Mouse (Mus musculus) midbrain, embryonic 12.5 days (tissue): ENCODE data around the gene Hbq1a. TPM values are rescaled to one million over a fixed set of nuclear protein-coding genes. Genes with fewer than 3 reads are reported as not detected.
A peak's percentile ranks its signal among the peaks of the same experiment; 100 is the strongest.

Experiments used
- ATAC-seq: fragments of 200-750 bp; cut with Nextera tagmentation; 2 replicates; pipeline ENCODE4 v1.8.0; 2017; ENCODE audit warnings: low read depth, moderate TSS enrichment, moderate library complexity; ENCODE audit not compliant: low FRiP score
- H3K27ac ChIP-seq: fragments of 300-500 bp; sonication (generic); replicated peaks from 2 replicates; pipeline ENCODE4 v1.5.1; 2016; ENCODE audit warnings: mild to moderate bottlenecking
- H3K27me3 ChIP-seq: fragments of 300-500 bp; sonication (generic); 2 replicates; pipeline ENCODE4 v1.6.1; 2016; ENCODE audit warnings: mild to moderate bottlenecking
- H3K36me3 ChIP-seq: fragments of 300-500 bp; sonication (generic); 2 replicates; pipeline ENCODE4 v1.6.1; 2016
- H3K4me1 ChIP-seq: fragments of 300-500 bp; sonication (generic); 2 replicates; pipeline ENCODE4 v1.6.1; 2016
- H3K4me2 ChIP-seq: fragments of 300-500 bp; sonication (generic); replicated peaks from 2 replicates; pipeline ENCODE4 v1.6.1; 2016; ENCODE audit warnings: mild to moderate bottlenecking, moderate library complexity
- H3K4me3 ChIP-seq: fragments of 300-500 bp; sonication (generic); 2 replicates; pipeline ENCODE4 v1.5.1; 2016; ENCODE audit warnings: mild to moderate bottlenecking
- H3K9ac ChIP-seq: fragments of 300-500 bp; sonication (generic); replicated peaks from 2 replicates; pipeline ENCODE4 v1.6.1; 2016; ENCODE audit warnings: mild to moderate bottlenecking, moderate library complexity
- H3K9me3 ChIP-seq: fragments of 300-500 bp; sonication (generic); 2 replicates; pipeline ENCODE4 v1.6.1; 2016; ENCODE audit warnings: mild to moderate bottlenecking
- WGBS: fragments of 180-500 bp; shearing (Covaris S2); methylation state at CpG from one replicate; pipeline ENCODE4 v1.1.7; 2016; 5-methylcytosine and 5-hydroxymethylcytosine counted together
- polyA plus RNA-seq: library from polyadenylated mRNA; unstranded; fragments of >200 nt; fragmentation: Nextera tagmentation; extraction: Ambion mirVana; gene quantifications from 2 replicates; pipeline ENCODE4 v1.2.1, GENCODE M21; 2016

Hbq1a gene
- polyA plus RNA-seq, 1 experiment from 2014 or later: 0.75 TPM

GRCm38 (mm10) chr11:32303455-32303854 lies 3.6 kb downstream of the Hbq1a start:
- Histone ChIP-seq H3K27me3 (peaks cover 19% of the 10 kb centered on the region), H3K4me3 (no peak overlapping the region), H3K4me1 (no peaks in the 10 kb centered on the region; the same call in 1 of the 2 replicates), H3K27ac (no peak overlapping the region), H3K4me2 (no peak overlapping the region), H3K9ac (no peak overlapping the region), H3K9me3 (no peaks in the 10 kb centered on the region), H3K36me3 (no peaks in the 10 kb centered on the region)
- 81% methylated on average over 1 of the region's 1 CpGs for WGBS
- ATAC-seq: no peak

GRCm38 (mm10) chr11:32307006-32307405 lies 7.1 kb downstream of the Hbq1a start:
- Histone ChIP-seq H3K4me3 (no peak overlapping the region), H3K4me1 (no peaks in the 10 kb centered on the region; the same call in 1 of the 2 replicates), H3K27ac (no peak overlapping the region), H3K9me3 (no peaks in the 10 kb centered on the region), H3K27me3 (peaks cover 2% of the 10 kb centered on the region; the same call in 1 of the 2 replicates), H3K9ac (no peak overlapping the region), H3K36me3 (no peaks in the 10 kb centered on the region), H3K4me2 (no peak overlapping the region)
- 79% methylated on average over 1 of the region's 1 CpGs for WGBS
- ATAC-seq: no peak

- ATAC-seq: no peak
- Histone ChIP-seq H3K4me1 (no peaks in the 10 kb centered on the region; the same call in 1 of the 2 replicates), H3K27ac (no peak overlapping the region), H3K27me3 (no peaks in the 10 kb centered on the region), H3K36me3 (no peaks in the 10 kb centered on the region), H3K9me3 (no peaks in the 10 kb centered on the region), H3K4me2 (no peak overlapping the region), H3K9ac (no peak overlapping the region), H3K4me3 (no peak overlapping the region)
- 48% methylated on average over 4 of the region's 4 CpGs for WGBS
Observed at GRCm38 (mm10) chr11:32309446-32309845, 9.6 kb downstream of the Hbq1a start.

DNA sequence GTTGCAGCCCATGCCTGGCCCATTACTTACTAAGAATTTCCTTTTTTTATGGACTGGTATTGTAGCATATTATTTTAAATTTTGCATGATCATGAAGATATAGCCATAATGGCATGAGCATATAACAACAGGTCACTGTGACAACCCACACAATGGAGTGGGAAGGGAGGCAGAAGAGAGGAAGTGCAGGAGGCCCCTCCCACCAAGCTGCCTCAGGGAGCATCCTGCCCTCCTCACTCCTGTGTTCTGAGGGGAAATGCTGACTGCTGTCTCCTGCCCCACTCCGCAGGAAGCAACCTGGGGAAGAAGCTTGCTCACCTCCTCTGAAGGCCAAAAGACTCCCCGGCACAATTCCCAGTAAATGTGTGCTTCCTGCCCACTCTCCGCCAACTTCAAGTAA lies 10.1 kb downstream of the Hbq1a start:
- ATAC-seq: no peak

GRCm38 (mm10) chr11:32316009-32316408 lies 16.1 kb downstream of the Hbq1a start:
- 79% methylated on average over 3 of the region's 3 CpGs for WGBS
- no peak for ATAC-seq
- no peaks in the 10 kb centered on the region for H3K9me3 ChIP-seq
- no peaks in the 10 kb centered on the region for H3K36me3 ChIP-seq
- no peaks in the 10 kb centered on the region for H3K4me1 ChIP-seq
- no peak overlapping the region for H3K4me2 ChIP-seq
- no peaks in the 10 kb centered on the region for H3K27me3 ChIP-seq
- H3K4me3 ChIP-seq: no peak overlapping the region
- no peak overlapping the region for H3K27ac ChIP-seq
- no peak overlapping the region for H3K9ac ChIP-seq

More for the DNA sequence above, 10.1 kb downstream of the Hbq1a start:
- H3K36me3 ChIP-seq: no peaks in the 10 kb centered on the region
- no peak overlapping the region for H3K4me2 ChIP-seq
- no peaks in the 10 kb centered on the region; the same call in 1 of the 2 replicates for H3K4me1 ChIP-seq
- WGBS: 85% methylated on average over 3 of the region's 3 CpGs
- no peaks in the 10 kb centered on the region for H3K9me3 ChIP-seq
- H3K9ac ChIP-seq: no peak overlapping the region
- H3K27me3 ChIP-seq: no peaks in the 10 kb centered on the region
- H3K27ac ChIP-seq: no peak overlapping the region
- no peak overlapping the region for H3K4me3 ChIP-seq

- Histone ChIP-seq H3K9ac (no peak overlapping the region), H3K27ac (no peak overlapping the region), H3K4me2 (no peak overlapping the region), H3K4me1 (no peaks in the 10 kb centered on the region), H3K4me3 (no peak overlapping the region), H3K36me3 (no peaks in the 10 kb centered on the region), H3K27me3 (no peaks in the 10 kb centered on the region), H3K9me3 (no peaks in the 10 kb centered on the region)
- no peak for ATAC-seq
- WGBS: 65% methylated on average over 11 of the region's 11 CpGs
Observed at GRCm38 (mm10) chr11:32320507-32321195, 20.8 kb downstream of the Hbq1a start.

GRCm38 (mm10) chr11:32321196-32321565 lies 21.3 kb downstream of the Hbq1a start:
- Histone ChIP-seq H3K9me3 (no peaks in the 10 kb centered on the region), H3K4me3 (no peak overlapping the region), H3K4me2 (no peak overlapping the region), H3K27me3 (no peaks in the 10 kb centered on the region), H3K36me3 (no peaks in the 10 kb centered on the region), H3K9ac (no peak overlapping the region), H3K4me1 (no peaks in the 10 kb centered on the region), H3K27ac (no peak overlapping the region)
- 39% methylated on average over 8 of the region's 8 CpGs for WGBS
- no peak for ATAC-seq

DNA sequence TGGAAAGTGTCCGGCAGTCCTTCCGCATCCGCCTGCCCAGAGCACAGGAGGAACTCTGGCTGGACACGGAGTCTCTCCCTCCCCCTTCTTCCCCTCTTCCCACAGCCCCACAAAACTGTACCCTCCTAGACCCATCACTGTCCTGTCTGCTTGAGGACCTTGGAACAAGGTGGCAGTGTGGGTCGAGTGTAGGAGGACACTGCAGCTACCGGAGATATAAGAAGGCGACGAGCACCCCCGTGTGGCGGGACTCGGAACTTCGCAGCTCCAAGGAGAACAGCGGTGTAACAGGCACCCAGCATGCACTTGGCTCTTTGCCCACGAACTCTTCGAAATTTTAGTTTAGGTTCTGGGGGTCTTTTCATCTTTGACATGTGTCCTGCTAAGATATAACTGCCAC lies 24.7 kb downstream of the Hbq1a start:
- H3K4me2 ChIP-seq: peak overlapping the region; percentile 26; the same call in 1 of the 2 replicates
- WGBS: 14% methylated on average over 15 of the region's 15 CpGs

GRCm38 (mm10) chr11:32331075-32331474 lies 31.2 kb downstream of the Hbq1a start:
- 67% methylated on average over 6 of the region's 6 CpGs for WGBS
- no peak overlapping the region for H3K4me2 ChIP-seq
- no peaks in the 10 kb centered on the region for H3K36me3 ChIP-seq
- H3K27ac ChIP-seq: no peak overlapping the region
- H3K4me1 ChIP-seq: no peaks in the 10 kb centered on the region
- H3K9ac ChIP-seq: no peak overlapping the region
- H3K27me3 ChIP-seq: 0 out of 2 replicates have a peak, but pooled peaks cover 3% of the 10 kb centered on the region
- ATAC-seq: no peak
- H3K9me3 ChIP-seq: no peaks in the 10 kb centered on the region
- no peak overlapping the region for H3K4me3 ChIP-seq

More for the DNA sequence above, 24.7 kb downstream of the Hbq1a start:
- no peaks in the 10 kb centered on the region for H3K4me1 ChIP-seq
- no peak overlapping the region for H3K27ac ChIP-seq
- H3K27me3 ChIP-seq: 0 out of 2 replicates have a peak, but pooled peaks cover 3% of the 10 kb centered on the region
- H3K36me3 ChIP-seq: no peaks in the 10 kb centered on the region
- no peak overlapping the region for H3K9ac ChIP-seq
- peak; percentile 90 for ATAC-seq
- no peaks in the 10 kb centered on the region for H3K9me3 ChIP-seq
- no peak overlapping the region for H3K4me3 ChIP-seq

DNA sequence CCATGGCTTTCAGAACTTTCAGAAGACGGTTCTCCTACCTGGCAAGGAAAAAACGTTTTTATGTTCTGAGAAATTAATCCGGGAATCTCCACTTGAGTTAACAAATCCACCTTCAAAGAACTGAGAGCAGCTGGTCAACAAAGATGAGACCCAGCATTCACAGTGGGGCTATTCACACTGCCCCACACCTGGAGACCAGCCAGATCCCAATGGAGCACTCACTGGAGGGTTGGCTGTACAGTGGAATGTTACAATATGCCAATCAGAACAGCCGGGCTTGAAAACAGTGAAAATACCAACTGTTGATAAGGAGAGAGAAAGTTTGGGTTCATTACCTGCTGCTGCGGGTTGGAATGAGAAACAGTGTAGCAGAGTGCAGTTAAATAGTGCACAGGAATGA lies 32.0 kb downstream of the Hbq1a start:
- H3K27me3 ChIP-seq: 0 out of 2 replicates have a peak, but pooled peaks cover 3% of the 10 kb centered on the region
- no peaks in the 10 kb centered on the region for H3K36me3 ChIP-seq
- H3K9ac ChIP-seq: no peak overlapping the region
- no peak overlapping the region for H3K4me3 ChIP-seq
- no peak overlapping the region for H3K4me2 ChIP-seq
- WGBS: 77% methylated on average over 5 of the region's 5 CpGs
- H3K27ac ChIP-seq: no peak overlapping the region
- H3K9me3 ChIP-seq: no peaks in the 10 kb centered on the region
- no peaks in the 10 kb centered on the region for H3K4me1 ChIP-seq
- ATAC-seq: no peak

DNA sequence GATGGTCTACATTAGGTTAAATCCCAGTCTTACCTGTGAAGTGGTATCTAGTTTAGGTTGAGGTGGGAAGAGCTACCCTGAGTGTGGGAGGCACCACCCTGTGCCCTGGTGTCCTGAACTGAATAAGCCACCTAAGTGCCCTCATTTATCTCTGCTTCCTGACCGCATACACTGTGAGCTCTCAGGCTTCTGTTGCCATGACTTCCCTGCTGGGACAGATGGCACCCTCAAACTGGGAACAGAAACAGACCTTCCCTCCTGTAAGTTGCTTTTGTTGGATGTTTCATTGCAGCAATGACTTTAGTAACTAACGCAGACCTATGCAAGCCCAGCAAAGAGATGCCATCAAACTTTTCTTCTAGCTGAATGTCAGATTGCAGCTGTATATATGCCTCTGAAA lies 33.4 kb downstream of the Hbq1a start:
- 96% methylated on average over 2 of the region's 2 CpGs for WGBS
- Histone ChIP-seq H3K36me3 (no peaks in the 10 kb centered on the region), H3K4me1 (no peaks in the 10 kb centered on the region), H3K4me2 (no peak overlapping the region), H3K27ac (no peak overlapping the region), H3K27me3 (0 out of 2 replicates have a peak, but pooled peaks cover 3% of the 10 kb centered on the region), H3K9ac (no peak overlapping the region), H3K4me3 (no peak overlapping the region), H3K9me3 (no peaks in the 10 kb centered on the region)
- no peak for ATAC-seq

DNA sequence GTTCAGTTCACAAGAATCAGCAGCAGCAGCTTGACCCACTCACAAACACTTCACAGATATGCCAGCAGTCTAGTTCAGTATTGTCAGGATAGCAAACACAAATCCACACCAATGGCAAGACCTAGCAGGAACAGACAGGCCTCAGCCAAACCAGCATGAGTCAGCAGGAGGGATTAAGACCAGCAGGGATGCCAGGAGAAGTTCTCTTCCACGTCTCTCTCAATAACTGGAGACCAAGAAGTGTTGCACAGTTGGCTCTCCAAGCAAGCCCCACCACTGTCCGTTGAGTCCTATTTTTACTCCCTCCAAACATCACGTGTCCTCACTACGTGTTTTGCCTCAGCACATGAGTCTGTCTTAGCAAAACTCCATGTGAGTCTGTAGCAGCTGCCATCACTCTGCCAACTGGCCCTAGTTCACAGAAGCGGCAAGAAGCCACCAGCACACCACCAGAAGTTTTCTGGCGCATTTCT lies 36.6 kb downstream of the Hbq1a start:
- H3K4me3 ChIP-seq: no peak overlapping the region
- H3K9me3 ChIP-seq: no peaks in the 10 kb centered on the region
- no peak overlapping the region for H3K27ac ChIP-seq
- no peaks in the 10 kb centered on the region for H3K27me3 ChIP-seq
- H3K4me1 ChIP-seq: no peaks in the 10 kb centered on the region
- H3K36me3 ChIP-seq: no peaks in the 10 kb centered on the region
- no peak overlapping the region for H3K9ac ChIP-seq
- WGBS: 89% methylated on average over 6 of the region's 6 CpGs
- no peak overlapping the region for H3K4me2 ChIP-seq
- no peak for ATAC-seq
